Mouse (Mus musculus) kidney, adult 2 months (tissue): Measurements from ENCODE around the gene Rnf187.

Experiments
- CTCF ChIP-seq: fragments of 200-500 bp; conservative IDR thresholded peaks from 2 replicates; pipeline ENCODE4 v1.5.1; 2011; ENCODE audit warnings: low read depth, mild to moderate bottlenecking, control low read depth, low read length, moderate library complexity, mixed read lengths; ENCODE audit not compliant: insufficient read depth, insufficient read length
- POLR2A ChIP-seq: fragments of 200-500 bp; IDR thresholded peaks from one replicate; pipeline ENCODE4 v1.6.1; 2011; ENCODE audit warnings: low read depth, low read length, control low read depth

DNA sequence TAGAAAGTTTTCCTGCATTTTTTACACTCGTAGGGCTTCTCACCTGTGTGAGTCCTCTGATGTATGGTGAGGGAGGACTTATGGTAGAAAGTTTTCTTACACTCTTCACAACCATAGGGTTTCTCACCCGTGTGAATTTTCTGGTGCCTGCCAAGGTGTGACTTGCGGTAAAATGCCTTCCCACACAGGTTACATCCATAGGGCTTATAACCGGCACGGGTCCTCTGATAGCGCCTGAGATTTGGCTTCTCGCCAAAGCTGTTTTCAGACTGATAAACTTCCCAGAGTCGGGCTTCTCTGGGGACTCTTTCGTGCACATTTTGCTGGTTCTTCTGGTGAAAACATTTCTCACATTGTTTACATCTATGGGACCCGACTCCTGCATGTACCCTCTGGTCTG lies 48.2 kb downstream of the Rnf187 start:
- TF ChIP-seq CTCF (no peak), POLR2A (no peak)
